Mouse (Mus musculus): ENCODE data around the gene Bik. TPM values are rescaled to one million over a fixed set of nuclear protein-coding genes. Genes with fewer than 3 reads are reported as not detected.

Bik gene
- polyA plus RNA-seq, 1 experiment, result 25.1 TPM

DNA sequence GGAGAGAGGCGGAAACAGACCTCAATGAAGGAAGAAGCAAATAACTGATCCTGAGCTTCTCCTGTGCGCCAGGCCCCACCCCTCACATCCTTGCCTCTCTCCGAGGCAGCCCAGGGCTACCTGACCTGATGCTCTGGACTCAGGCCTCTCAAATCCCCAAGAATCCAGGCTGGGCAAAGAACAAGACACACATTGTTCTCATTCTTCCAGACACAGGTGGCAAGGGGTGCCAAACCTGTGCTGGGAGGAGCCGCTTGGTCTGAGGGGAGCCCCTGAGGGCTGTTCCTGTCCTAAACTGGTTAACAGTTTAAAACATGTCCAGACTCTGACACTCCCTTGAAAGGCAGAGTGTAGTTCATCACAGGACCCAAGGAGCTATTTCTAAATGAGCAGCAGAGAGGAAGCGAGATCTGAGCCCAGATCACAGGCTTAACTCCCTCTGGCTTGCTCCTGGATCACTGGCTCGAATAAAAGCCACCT, 58.1 kb downstream of the Bik start:
- DNase-seq, result no peak
- no peak for TF ChIP-seq POLR2A (IDR thresholded peaks at IDR 0.05; ENCODE audit: borderline replicate concordance, extremely low read depth, low read depth, low read length)
- TF ChIP-seq CTCF (IDR thresholded peaks at IDR 0.05; ENCODE audit: insufficient read depth, low read length), result no peak

DNA sequence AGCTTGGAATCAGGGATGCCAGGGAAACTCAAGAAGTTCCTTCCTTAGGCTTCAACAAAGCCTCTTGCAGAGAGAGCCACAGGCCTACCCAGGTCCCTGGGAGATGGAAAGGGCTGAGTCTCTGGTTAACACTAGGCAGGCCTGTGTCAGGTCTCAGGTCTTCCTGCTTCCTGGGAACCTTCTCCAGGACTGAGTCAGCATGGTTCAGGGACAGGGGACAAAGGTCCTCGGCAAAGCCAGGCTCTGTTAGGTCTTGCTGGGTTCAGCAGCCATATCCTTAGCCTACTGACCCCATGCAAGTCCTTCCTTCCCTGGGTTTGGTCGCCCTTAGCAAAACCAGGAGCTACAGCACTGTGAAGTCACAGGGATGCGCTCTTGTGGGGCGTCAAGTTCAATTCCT, 64.2 kb downstream of the Bik start:
- peaks cover 7% of the 10 kb centered on the region; the same call in 1 of the 2 replicates for H3K4me1 ChIP-seq (ENCODE audit: control insufficient read depth, insufficient read depth, low read length)
- TF ChIP-seq POLR2A (IDR thresholded peaks at IDR 0.05; ENCODE audit: borderline replicate concordance, extremely low read depth, low read depth, low read length) (no peak), CTCF (IDR thresholded peaks at IDR 0.05; ENCODE audit: insufficient read depth, low read length) (no peak)
- DNase-seq, result no peak
- 93% methylated on average over 4 of the region's 4 CpGs for WGBS
- H3K4me3 ChIP-seq (replicated peaks; ENCODE audit: extremely low read depth, low read depth, low read length), result no peak overlapping the region

More for the DNA sequence above, 58.1 kb downstream of the Bik start:
- H3K4me3 ChIP-seq (replicated peaks; ENCODE audit: extremely low read depth, low read depth, low read length), result no peak overlapping the region
- WGBS, result 85% methylated on average over 6 of the region's 6 CpGs
- no peaks in the 10 kb centered on the region for H3K4me1 ChIP-seq (ENCODE audit: control insufficient read depth, insufficient read depth, low read length)

DNA sequence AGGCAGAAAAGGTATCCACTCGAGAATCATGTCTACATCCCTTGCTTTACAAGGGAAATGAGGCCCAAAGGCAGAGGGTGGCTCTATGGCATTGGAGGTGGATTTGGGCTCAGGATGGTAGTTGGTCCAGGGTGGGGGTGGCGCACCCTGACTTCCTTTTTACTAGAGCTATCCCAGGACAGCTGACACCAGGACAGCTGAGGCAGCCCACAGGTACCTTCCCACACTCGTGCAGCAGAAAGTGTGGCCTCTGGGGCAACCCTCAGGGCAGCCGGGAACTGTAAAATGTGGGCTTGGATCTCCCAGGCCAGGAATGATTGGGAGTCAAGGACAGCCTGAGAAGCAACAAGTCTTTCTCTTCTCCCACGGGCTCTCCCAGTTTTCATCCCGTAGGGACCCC, 65.1 kb downstream of the Bik start:
- no peak for DNase-seq
- TF ChIP-seq CTCF (IDR thresholded peaks at IDR 0.05; ENCODE audit: insufficient read depth, low read length), result no peak
- H3K4me1 ChIP-seq (ENCODE audit: control insufficient read depth, insufficient read depth, low read length), result peaks cover 7% of the 10 kb centered on the region; the same call in 1 of the 2 replicates
- WGBS, result 85% methylated on average over 6 of the region's 6 CpGs
- no peak overlapping the region for H3K4me3 ChIP-seq (replicated peaks; ENCODE audit: extremely low read depth, low read depth, low read length)

DNA sequence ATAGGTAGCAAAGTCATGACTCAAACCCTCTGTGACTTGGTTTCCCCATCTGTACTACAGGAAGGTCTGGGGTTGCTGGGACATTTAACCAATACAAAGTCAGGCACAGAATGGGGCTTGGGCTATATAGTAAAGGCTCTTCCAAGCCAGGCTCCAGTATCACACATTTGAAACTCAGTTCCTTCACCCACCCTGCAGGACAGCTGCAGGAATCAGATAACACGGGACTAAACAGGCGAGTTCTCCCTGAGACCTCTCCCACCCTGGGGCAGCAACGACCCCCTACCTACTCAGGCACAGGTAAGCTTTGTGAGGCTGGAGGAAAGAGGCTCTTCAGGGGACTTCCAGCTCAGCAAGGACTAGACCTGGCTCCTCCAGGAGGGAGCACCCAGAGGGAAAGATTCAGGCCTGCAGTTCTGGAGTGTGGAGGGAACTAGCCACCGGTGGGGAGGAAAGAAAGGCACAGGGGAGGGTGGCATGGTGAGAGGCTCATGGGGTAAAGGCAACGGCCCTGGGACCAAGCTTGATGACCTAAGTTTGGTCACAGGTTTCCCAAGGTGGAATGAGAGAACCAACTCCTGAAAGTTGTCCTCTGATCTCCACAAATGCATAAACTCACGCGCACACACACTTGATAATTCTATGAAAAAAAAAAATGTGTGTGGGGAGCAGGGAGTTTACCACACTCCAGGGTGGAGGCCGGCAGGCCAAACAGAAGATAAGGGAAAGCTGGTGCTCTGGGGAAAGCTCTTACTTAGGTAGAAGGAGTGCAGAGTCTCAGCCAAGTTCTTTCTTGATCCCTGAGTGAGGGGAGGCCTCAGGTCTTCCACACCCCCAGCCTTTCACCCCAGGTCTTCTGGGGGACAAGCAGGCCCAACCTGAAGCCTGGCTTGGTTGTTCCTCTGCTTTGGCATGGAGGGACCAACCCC, 65.9 kb downstream of the Bik start:
- peaks cover 7% of the 10 kb centered on the region; the same call in 1 of the 2 replicates for H3K4me1 ChIP-seq (ENCODE audit: control insufficient read depth, insufficient read depth, low read length)
- DNase-seq, result no peak
- no peak for TF ChIP-seq CTCF (IDR thresholded peaks at IDR 0.05; ENCODE audit: insufficient read depth, low read length)
- no peak for TF ChIP-seq POLR2A (IDR thresholded peaks at IDR 0.05; ENCODE audit: borderline replicate concordance, extremely low read depth, low read depth, low read length)
- no peak overlapping the region for H3K4me3 ChIP-seq (replicated peaks; ENCODE audit: extremely low read depth, low read depth, low read length)
- WGBS, result 66% methylated on average over 8 of the region's 8 CpGs

DNA sequence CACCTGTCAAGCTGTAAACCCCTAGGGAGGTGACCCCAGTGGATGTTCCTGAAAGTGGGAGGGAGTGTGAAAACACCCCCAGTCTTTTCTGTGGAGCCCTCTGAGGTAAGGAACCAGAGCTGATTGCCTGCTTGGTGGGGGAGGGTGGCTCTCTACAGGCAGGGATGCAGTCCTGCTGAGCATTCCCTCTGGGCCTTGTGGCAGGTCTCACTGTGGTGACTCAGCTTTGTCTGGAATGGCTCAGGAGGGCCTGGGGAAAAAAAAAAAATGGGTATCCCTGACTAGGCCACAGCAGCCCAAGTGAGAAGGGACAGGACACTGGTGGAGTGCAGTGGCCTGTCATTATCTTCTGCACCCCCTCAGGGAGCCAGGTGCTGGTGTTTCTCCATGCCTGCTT, 66.5 kb downstream of the Bik start:
- TF ChIP-seq CTCF (IDR thresholded peaks at IDR 0.05; ENCODE audit: insufficient read depth, low read length) (no peak), POLR2A (IDR thresholded peaks at IDR 0.05; ENCODE audit: borderline replicate concordance, extremely low read depth, low read depth, low read length) (no peak)
- H3K4me3 ChIP-seq (replicated peaks; ENCODE audit: extremely low read depth, low read depth, low read length), result no peak overlapping the region
- peaks cover 7% of the 10 kb centered on the region; the same call in 1 of the 2 replicates for H3K4me1 ChIP-seq (ENCODE audit: control insufficient read depth, insufficient read depth, low read length)
- no peak for DNase-seq

DNA sequence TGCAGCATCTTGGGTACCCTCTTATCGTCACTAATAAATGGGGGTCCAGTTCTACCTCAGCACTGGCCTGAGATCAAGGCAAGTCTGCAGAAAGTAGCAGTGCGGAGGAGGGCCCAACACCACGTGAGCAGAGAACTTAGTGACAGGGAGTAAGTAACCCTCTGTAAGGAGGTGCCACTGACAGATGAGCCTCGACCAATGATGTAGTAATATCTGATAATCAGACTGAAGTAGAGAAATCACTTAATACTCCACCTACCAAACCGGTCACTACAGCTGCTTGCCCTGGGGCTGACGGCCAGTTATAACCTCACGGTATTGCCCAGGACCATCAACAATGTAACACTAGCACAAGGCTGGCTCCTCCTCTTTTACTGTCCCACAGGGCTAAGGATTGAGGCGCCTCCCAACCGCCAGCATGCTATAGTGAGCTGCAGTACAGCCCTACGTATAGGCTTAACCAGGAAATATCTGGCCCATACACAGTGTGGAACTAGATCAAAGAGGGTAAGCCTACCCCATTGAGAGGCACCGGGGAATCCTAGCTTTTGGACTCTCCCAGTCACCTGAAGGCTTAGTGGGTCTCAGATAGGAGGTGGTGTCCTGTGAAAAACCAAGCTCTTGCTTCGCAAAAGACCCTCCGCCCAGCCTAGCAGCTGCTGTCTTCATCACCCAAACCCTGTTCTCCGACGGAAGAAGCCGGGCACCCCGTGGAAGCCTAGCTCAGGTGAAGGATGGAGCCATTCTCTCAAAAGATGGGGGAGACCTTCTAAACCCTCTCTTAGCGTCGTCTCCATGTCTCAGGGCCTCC, 67.2 kb downstream of the Bik start:
- no peak for DNase-seq

More for the DNA sequence above, 67.2 kb downstream of the Bik start:
- Histone ChIP-seq H3K4me1 (ENCODE audit: control insufficient read depth, insufficient read depth, low read length) (peaks cover 7% of the 10 kb centered on the region; the same call in 1 of the 2 replicates), H3K4me3 (replicated peaks; ENCODE audit: extremely low read depth, low read depth, low read length) (peak overlapping the region; percentile 91)
- TF ChIP-seq POLR2A (IDR thresholded peaks at IDR 0.05; ENCODE audit: borderline replicate concordance, extremely low read depth, low read depth, low read length), result no peak
- TF ChIP-seq CTCF (IDR thresholded peaks at IDR 0.05; ENCODE audit: insufficient read depth, low read length), result no peak
- WGBS, result 22% methylated on average over 19 of the region's 19 CpGs

Other genes starting within 250 kb of the Bik start
- gene Arfgap3, start 176.6 kb upstream of the Bik start, polyA plus RNA-seq (2012; rRNA removed), result 27.2 and 31.1 TPM in 2 replicates
- 61.4 and 85.2 TPM in 2 replicates for gene Pacsin2, start 62.3 kb upstream of the Bik start, polyA plus RNA-seq (2012; rRNA removed)
- 9.0 and 12.6 TPM in 2 replicates for gene Ttll1, start 16.0 kb upstream of the Bik start, polyA plus RNA-seq (2012; rRNA removed)
- 396 and 550 TPM in 2 replicates for gene Tspo, start 36.7 kb downstream of the Bik start, polyA plus RNA-seq (2012; rRNA removed)
- 17.4 and 17.9 TPM in 2 replicates for gene Mcat, start 36.9 kb downstream of the Bik start, polyA plus RNA-seq (2012; rRNA removed)
- 19.2 and 21.6 TPM in 2 replicates for gene Ttll12, start 68.3 kb downstream of the Bik start, polyA plus RNA-seq (2012; rRNA removed)
- gene Scube1, start 198.2 kb downstream of the Bik start, polyA plus RNA-seq (2012; rRNA removed), result 17.2 and 18.8 TPM in 2 replicates

Data from lung, adult 2 months (tissue).